Mouse (Mus musculus): ENCODE results near the gene Htt.

Htt gene

GRCm38 (mm10) chr5:34896697-34897453, 135.3 kb downstream of the Htt start:
- 96% methylated on average over 3 of the region's 3 CpGs for WGBS

- WGBS: 83% methylated on average over 6 of the region's 6 CpGs
Observed at GRCm38 (mm10) chr5:34899787-34900469, 138.4 kb downstream of the Htt start.

- WGBS: 60% methylated on average over 5 of the region's 5 CpGs
Observed at GRCm38 (mm10) chr5:34902811-34903385, 141.4 kb downstream of the Htt start.

- 83% methylated on average over 4 of the region's 4 CpGs for WGBS
Observed at GRCm38 (mm10) chr5:34907230-34907629, 145.7 kb downstream of the Htt start.

- 70% methylated on average over 6 of the region's 6 CpGs for WGBS
Observed at GRCm38 (mm10) chr5:34907910-34908725, 146.6 kb downstream of the Htt start, which contains the start of gene Msantd1. Gene Msantd1 (plus strand): TSS chr5:34908012.

- WGBS: 76% methylated on average over 9 of the region's 9 CpGs
Observed at GRCm38 (mm10) chr5:34908726-34909633, 147.4 kb downstream of the Htt start.

GRCm38 (mm10) chr5:34909634-34910503, 148.3 kb downstream of the Htt start:
- WGBS: 92% methylated on average over 1 of the region's 1 CpGs

GRCm38 (mm10) chr5:34910504-34910815, 148.9 kb downstream of the Htt start:
- WGBS: 94% methylated on average over 4 of the region's 4 CpGs

- WGBS: 0% methylated on average over 1 of the region's 1 CpGs
Observed at GRCm38 (mm10) chr5:34915801-34916200, 154.3 kb downstream of the Htt start.

GRCm38 (mm10) chr5:34917234-34917655, 155.7 kb downstream of the Htt start:
- 40% methylated on average over 10 of the region's 10 CpGs for WGBS

- 94% methylated on average over 3 of the region's 3 CpGs for WGBS
Observed at GRCm38 (mm10) chr5:34918785-34919184, 157.2 kb downstream of the Htt start.

GRCm38 (mm10) chr5:34922531-34922930, 161.0 kb downstream of the Htt start:
- WGBS: 73% methylated on average over 6 of the region's 6 CpGs

- 96% methylated on average over 4 of the region's 4 CpGs for WGBS
Observed at GRCm38 (mm10) chr5:34923920-34924319, 162.4 kb downstream of the Htt start.

- 85% methylated on average over 7 of the region's 7 CpGs for WGBS
Observed at GRCm38 (mm10) chr5:34924519-34924918, 163.0 kb downstream of the Htt start.

GRCm38 (mm10) chr5:34927648-34928047, 166.1 kb downstream of the Htt start:
- WGBS: 96% methylated on average over 4 of the region's 4 CpGs

GRCm38 (mm10) chr5:34930151-34930975, 168.8 kb downstream of the Htt start:
- 81% methylated on average over 9 of the region's 9 CpGs for WGBS

GRCm38 (mm10) chr5:34931091-34931490, 169.6 kb downstream of the Htt start:
- WGBS: 70% methylated on average over 2 of the region's 2 CpGs

- 58% methylated on average over 11 of the region's 11 CpGs for WGBS
Observed at GRCm38 (mm10) chr5:34931516-34932457, 170.2 kb downstream of the Htt start.
